Mouse (Mus musculus) lung, postnatal 10 days (tissue): ENCODE measurements at regions not wholly inside any gene's neighbourhood (a gene's known extent, or its start where the extent isn't known, plus 50 kb on each side); places are given as distances from the start of the nearest gene placed in this dataset.
A peak's percentile ranks its signal among the peaks of the same experiment; 100 is the strongest.

Source experiments
- DNase-seq: peaks from one replicate; pipeline ENCODE4 v3.0.0; 2021

- DNase-seq, result no peak
Observed at GRCm38 (mm10) chr6:31287176-31287575, 111.4 kb upstream of the Mkln1 start.

DNA sequence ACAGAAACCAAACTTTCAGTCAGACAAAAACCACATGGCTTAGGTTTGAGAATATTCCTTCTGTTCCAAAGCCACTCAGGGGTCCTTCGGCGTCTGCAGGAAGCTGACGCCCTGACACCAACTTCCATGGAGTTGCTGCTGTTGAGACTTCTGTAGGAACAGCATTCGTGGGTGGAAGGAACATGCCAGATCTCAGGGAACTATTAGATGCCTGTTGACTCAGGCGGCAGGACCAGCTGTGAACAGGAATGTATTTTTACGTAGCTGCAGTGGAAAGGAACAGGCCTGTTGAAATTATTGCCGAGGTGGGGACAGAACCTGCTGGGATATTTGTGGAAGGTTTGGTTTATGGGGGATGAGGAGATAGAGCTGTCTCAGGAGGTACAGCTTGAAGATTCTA lies 110.8 kb upstream of the Mkln1 start:
- DNase-seq, result no peak

DNA sequence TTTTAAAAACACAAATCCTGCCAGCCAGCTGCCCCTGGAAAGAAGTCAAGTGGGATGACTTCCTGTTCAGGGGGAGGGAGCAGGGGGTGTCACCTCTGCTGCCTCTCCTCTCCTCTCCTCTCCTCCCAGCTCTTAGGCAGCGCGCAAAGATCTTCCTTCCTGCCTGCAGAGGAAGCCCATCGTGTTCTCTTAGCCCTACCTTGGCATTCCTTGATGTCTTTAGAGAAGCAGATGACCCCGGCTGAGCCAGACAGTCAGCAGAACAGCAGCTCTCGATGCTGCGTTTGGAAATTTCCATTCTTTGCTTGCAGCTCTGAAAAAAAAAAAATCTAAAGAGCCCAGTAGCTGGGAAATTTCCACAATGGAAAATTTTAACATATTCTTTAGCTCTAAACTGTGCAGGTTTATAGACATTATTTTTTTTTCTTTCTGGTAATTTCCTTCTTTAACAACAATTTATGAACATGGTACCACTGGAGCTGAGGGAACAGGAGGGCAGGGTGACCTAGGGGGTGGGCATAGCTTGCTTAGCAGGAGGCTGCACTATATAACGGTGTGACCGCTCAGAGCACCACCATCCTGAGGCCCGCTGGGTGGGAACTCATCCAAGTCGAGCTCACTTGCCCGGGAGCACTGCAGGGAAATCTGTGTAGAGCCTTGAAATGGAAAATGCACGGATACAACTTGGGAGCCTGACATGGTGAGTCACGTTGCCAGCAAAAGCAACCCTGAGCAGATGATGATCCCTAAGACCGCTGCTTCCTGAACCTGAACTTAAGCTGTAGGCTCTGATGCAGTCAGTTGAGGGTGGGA lies 109.9 kb upstream of the Mkln1 start:
- peak; percentile 39 for DNase-seq

DNA sequence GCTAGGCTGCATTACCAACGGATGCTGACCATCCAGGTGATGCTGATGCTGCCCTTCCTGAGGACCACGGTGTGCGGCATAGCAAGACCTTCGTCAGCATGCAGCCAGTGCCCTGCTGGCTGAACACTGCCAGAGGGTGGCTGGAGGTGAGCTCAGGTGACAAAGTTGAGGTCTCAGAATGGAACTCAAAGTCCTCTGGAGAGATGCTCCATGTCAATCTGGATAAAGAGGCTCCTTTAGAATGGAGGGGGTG lies 109.4 kb upstream of the Mkln1 start:
- DNase-seq, result no peak

DNA sequence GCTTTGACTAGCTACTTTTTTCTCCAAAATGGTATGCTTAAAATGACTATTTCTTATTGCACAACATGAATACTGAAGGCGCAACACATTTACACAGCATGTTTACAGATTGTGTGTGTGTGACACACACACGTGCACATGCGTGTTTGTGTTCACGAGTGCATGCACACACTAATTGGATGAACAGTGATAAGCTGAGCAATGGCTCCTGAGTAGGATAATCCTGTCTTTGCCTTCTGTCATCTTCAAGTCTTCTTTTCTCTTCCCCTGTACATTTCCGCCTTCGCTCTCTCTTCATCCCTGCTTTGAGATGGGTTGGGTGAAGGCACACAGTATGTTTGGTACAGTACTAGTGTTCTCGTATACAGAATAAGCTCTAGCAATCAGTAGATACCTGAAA lies 106.5 kb upstream of the Mkln1 start:
- no peak for DNase-seq

GRCm38 (mm10) chr6:31293008-31293407 lies 105.5 kb upstream of the Mkln1 start:
- no peak for DNase-seq

DNA sequence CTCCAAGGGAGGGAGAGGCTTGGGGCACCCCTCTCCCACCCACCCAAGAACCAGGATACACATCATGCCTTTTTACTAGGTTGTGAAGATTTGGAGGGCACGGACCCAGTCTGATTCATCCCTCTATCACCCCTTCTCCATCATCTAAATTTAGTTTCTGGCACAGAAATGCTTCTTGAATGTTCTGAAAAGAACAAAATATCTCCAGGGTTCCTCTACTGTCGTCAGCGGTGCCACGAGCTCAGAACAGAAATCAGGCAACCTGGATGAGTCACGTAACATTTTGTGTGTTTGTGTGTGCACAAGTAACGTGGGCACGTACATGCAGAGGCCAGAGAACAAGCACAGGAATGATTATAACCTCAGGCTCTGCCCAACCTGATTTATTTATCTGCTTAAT lies 99.1 kb upstream of the Mkln1 start:
- no peak for DNase-seq

GRCm38 (mm10) chr6:31305736-31306135 lies 92.8 kb upstream of the Mkln1 start:
- no peak for DNase-seq

DNA sequence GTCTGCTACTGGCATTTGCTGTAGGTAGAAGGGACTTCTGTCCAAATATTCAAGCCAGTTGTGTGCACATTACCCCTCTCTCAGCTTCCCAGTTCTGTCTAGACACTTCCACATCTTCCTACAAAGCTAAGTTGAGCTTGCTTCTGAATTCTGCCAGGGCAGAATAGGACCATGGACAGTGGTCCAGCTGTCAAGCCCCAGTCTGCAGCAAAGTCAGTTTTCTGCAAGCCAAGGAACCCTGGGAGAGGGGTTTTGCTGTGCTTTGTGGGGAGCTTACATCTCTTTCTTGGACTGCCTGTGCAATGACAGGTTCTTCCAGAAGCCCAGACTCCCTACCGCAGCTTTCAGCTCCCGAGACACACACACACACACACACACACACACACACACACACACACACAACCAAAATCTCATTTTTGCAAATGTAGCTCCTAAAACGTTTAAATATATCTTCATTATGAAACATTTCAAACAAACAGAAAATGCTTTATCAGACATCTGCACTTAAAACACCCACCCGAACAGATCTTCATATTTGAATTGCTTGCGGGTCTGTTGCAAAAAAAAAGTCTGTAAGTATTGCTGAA lies 91.4 kb upstream of the Mkln1 start:
- peak; percentile 23 for DNase-seq

DNA sequence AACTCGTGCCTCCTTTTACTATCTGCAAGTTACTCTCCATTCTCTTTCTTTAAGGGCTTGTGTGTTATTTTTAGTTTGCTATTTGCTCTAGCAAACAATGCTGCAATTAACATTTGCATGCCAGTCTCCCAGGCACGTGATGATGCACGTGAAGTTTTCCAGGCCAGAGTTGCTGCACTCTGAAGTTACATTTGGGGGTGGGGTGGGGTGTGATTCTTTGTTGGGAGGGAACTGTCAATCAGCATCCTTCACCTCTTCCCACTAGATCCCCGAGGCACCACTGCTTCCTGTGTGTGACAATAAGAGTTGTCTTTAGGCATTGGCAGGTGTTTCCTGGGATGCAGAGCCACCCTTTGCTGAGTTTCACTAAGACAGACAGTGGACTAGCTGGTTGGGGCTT lies 90.6 kb upstream of the Mkln1 start:
- DNase-seq, result no peak

DNA sequence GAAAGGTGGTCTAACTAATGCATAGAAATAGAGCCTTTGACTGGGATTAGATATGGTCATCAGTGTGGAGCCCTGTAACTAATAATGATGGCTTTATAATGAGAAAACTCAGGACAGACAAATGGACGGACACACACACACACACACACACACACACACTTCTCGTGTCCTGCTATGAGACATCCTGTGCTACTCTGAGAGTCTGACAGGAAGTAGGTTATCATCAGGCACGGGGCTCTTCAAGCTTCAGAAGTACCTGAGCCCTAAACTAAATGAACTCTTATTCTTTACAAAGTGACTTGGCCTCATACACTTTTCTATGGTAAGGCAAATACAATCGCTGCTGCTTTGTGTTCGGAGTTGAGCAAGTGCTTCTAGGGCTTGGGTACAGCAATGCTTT lies 87.9 kb upstream of the Mkln1 start:
- DNase-seq, result no peak

- no peak for DNase-seq
Observed at GRCm38 (mm10) chr6:31313869-31314470, 84.6 kb upstream of the Mkln1 start.

GRCm38 (mm10) chr6:31317741-31318225 lies 80.8 kb upstream of the Mkln1 start:
- DNase-seq, result peak; percentile 67

DNA sequence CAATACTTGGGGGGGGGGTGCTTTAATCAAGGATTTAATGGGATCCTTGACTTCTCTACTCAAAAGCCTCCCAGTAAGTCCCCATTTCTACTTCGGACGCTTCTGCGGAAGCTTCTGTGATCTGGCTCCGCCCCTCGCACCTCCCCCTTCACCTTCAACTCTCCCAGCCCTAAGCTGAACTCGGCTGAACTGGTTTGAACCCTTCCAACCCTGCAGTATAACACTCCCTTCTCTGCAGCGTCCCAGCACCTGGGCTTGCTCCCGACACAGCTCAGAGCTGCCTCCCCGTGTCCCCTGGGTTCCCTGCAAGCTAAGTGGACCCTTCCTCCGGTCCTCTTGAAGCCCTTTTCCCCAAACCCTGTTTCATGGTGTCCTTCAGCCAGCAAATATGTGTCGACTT lies 80.0 kb upstream of the Mkln1 start:
- DNase-seq, result peak; percentile 71

GRCm38 (mm10) chr6:31319431-31319830 lies 79.1 kb upstream of the Mkln1 start:
- DNase-seq, result no peak

- DNase-seq, result peak; percentile 11
Observed at GRCm38 (mm10) chr6:31320141-31320830, 78.2 kb upstream of the Mkln1 start.

DNA sequence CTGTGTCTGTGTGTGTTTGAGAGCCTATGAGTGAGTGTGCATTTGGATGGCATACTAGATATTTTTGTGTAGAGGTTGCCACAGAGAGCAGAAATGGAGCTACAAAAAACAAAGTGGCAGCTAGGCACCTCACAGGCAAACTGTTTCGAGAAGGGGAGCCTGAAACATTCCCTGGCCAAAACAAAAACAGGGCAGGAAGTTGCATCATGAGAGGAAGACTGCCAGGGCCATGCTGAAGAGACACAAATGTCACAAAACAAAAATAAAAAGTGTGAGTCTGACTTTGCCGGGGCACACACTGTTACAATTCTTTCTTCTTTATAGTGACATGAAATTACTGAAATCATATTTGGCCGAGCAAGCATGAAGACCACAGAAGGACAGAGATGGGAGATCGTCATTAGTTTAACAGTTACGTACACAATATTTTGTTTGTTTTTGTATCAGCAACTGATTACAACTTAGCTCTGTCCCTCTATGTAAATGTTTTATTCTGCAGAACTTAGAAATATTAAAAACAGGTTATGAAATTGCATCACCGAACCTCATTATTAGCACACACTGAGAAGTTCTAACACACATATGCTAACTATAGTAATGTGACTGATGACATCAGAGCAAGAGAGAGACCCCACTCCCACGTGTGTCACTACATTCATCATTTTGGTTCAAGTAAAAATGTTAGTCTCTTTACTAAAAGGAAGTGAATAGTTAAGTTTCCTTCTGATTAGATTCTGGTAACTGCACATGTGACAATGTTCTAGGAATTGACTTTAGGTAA lies 77.3 kb upstream of the Mkln1 start:
- peak; percentile 60 for DNase-seq

DNA sequence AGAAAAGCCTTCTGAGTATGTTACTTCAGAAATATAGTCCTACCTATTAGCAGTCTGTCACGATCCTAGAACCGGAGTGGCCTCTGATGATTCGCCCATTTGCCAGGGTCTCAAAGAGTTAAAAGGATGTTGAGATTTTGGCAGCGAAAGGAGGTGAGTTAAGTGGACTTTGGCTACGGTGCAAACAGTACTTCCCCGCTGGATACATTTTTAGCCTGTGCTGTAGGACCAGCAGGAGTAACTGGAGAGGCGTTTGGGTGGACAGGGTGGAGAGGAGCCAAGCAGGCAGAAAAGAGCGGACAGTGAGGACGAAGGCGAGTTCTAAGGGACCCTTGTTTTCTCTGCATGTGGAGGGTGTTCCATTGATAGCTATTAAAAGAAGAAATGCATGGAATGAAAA lies 76.6 kb upstream of the Mkln1 start:
- peak; percentile 50 for DNase-seq

DNA sequence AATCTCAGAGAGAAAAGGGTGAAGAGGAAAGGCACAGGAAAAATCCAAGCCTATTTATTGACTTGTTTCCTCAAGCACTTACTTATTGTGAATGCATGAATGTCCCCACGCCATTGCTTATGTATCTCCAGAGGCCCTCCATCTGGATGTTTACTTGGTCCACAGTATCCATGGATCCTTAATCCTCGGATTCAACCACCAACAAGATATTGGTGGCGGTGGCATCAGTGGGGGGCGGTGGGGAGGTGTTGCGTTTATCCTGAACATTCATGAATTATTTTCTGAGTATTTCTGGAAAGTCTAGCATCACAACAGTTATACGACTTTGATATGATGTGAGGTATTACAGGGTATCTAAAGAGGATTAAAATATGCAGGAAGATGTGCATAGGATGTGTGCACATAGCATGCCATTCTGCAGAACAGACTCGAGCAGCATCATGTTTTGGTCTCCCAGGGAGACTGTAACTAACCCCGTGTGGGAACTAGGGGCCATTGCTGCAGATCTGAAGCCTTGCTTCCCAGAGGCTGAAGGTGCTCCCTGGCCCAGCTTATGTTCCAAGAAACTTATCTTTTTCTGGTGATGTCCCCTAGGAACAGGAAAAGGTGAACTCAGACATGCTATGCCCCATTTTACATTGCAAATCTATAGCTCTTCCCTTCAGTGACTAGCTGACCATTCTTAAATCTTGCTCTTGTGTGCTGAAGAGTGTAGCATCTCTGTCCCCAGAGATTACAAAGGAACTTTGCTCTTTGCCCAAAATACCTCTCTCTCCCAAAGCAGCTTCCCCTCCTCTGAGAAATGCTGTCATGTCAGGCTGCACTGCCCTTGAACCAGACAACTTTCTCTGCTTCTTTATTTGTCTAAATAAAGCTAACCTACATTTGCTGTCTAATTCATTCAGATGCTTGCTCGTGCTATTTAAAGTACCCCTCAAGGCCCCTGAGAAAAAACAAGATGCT lies 75.0 kb upstream of the Mkln1 start:
- DNase-seq, result no peak

- DNase-seq, result no peak
Observed at GRCm38 (mm10) chr6:31324717-31325116, 73.8 kb upstream of the Mkln1 start.

DNA sequence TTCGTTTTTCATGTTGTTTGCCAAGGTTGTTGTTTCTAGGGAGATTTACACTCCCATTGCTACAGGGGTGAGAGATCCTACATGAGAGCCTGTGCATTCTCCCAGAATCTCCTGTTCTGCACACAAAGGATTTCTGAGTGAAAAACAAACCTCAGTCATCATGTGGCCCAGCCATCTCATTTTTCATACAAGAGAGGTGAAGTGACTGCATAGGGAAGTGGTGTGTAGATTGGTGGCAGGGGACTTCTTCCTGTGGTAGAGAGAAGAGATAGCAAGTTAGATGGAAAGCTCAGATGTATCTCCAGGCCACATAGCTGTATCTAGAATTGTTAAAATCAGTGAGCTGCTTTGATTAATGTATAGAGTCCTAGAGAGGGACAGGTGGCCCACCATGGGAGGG lies 72.9 kb upstream of the Mkln1 start:
- no peak for DNase-seq

- no peak for DNase-seq
Observed at GRCm38 (mm10) chr6:31330327-31330726, 68.2 kb upstream of the Mkln1 start.
